Mouse (Mus musculus) forebrain, embryonic 15.5 days (tissue): ENCODE results near the gene Mucl3. TPM values are rescaled to one million over a fixed set of nuclear protein-coding genes. Genes with fewer than 3 reads are reported as not detected.

Source experiments
- ATAC-seq: fragments of 200-750 bp; cut with Nextera tagmentation; replicated peaks from 2 replicates; pipeline ENCODE4 v1.8.0; 2017; ENCODE audit warnings: mild to moderate bottlenecking, moderate TSS enrichment, moderate library complexity
- H3K27ac ChIP-seq: fragments of 300-500 bp; sonication (generic); replicated peaks from 2 replicates; pipeline ENCODE4 v1.5.1; 2015; ENCODE audit warnings: mild to moderate bottlenecking, inconsistent platforms
- H3K27me3 ChIP-seq: fragments of 300-500 bp; sonication (generic); 2 replicates; pipeline ENCODE4 v1.6.1; 2015; ENCODE audit warnings: inconsistent platforms
- H3K36me3 ChIP-seq: fragments of 300-500 bp; sonication (generic); 2 replicates; pipeline ENCODE4 v1.6.1; 2015; ENCODE audit warnings: mild to moderate bottlenecking, inconsistent platforms
- H3K4me1 ChIP-seq: fragments of 300-500 bp; sonication (generic); 2 replicates; pipeline ENCODE4 v1.6.1; 2015; ENCODE audit warnings: inconsistent platforms
- H3K4me2 ChIP-seq: fragments of 300-500 bp; sonication (generic); replicated peaks from 2 replicates; pipeline ENCODE4 v1.6.1; 2015; ENCODE audit warnings: mild to moderate bottlenecking, inconsistent platforms
- H3K4me3 ChIP-seq: fragments of 300-500 bp; sonication (generic); 2 replicates; pipeline ENCODE4 v1.5.1; 2015; ENCODE audit warnings: mild to moderate bottlenecking, inconsistent platforms
- H3K9ac ChIP-seq: fragments of 300-500 bp; sonication (generic); replicated peaks from 2 replicates; pipeline ENCODE4 v1.6.1; 2015; ENCODE audit warnings: mild to moderate bottlenecking, inconsistent platforms
- H3K9me3 ChIP-seq: fragments of 300-500 bp; sonication (generic); 2 replicates; pipeline ENCODE4 v1.6.1; 2016; ENCODE audit warnings: inconsistent platforms
- WGBS: fragments of 180-500 bp; shearing (Covaris S2); methylation state at CpG from one replicate; pipeline ENCODE4 v1.1.7; 2015; ENCODE audit warnings: mixed read lengths; 5-methylcytosine and 5-hydroxymethylcytosine counted together
- polyA plus RNA-seq: library from polyadenylated mRNA; unstranded; fragments of >200 nt; fragmentation: Nextera tagmentation; extraction: Ambion mirVana; gene quantifications from 2 replicates; pipeline ENCODE4 v1.2.1, GENCODE M21; 2015

Mucl3 gene
- polyA plus RNA-seq, 1 experiment from 2014 or later: not detected

DNA sequence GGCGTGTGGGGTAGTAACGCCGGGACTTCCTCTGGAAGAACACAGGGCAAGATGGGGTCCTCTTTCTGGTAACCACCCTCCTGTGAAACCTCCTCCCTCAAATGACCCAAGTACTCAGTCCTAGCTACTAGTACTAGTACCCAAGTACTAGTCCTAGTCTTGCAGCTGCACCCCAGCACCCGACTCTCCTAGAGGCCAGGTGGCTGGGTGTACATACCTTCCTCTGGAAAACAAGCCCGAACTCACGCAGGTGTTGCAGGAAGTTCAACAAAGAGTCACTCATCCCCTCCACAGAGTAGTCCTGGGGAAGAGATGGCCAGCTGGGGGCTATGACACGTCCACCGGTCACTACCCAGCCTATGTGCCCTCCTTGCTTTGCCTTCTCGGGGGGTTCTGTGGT lies 26.2 kb upstream of the Mucl3 start:
- H3K9me3 ChIP-seq: no peaks in the 10 kb centered on the region
- no peak overlapping the region for H3K4me2 ChIP-seq
- H3K27ac ChIP-seq: no peak overlapping the region
- 95% methylated on average over 9 of the region's 9 CpGs for WGBS
- no peak for ATAC-seq
- H3K4me1 ChIP-seq: peaks cover 25% of the 10 kb centered on the region
- H3K36me3 ChIP-seq: no peaks in the 10 kb centered on the region
- H3K4me3 ChIP-seq: no peak overlapping the region
- no peaks in the 10 kb centered on the region for H3K27me3 ChIP-seq
- H3K9ac ChIP-seq: no peak overlapping the region

- H3K9me3 ChIP-seq: no peaks in the 10 kb centered on the region
Measured at GRCm38 (mm10) chr17:35667334-35668065, 24.0 kb upstream of the Mucl3 start, which contains the start of gene Vars2. Gene Vars2 (minus strand): TSS chr17:35667592.

DNA sequence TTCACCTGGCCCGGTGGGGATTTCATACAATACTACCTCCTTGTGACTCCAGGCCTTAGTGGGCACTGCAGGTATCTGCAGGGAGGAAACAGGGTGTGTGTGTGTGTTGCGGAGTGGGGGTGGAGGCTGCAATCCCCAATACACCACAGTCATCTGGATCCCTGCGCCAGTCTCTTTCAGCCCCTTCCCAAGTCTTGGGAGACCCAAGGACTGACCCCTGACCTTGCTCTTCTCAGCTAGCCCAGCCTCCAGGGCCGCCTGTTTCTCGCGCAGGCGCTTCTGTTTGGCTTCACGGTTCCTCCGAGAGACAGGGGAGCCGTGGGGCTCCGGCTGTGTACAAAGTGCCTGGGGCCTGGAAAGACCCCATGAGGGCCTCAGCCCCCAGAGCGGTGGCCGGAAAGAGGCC lies 23.4 kb upstream of the Mucl3 start:
- ATAC-seq: peak; percentile 48
- Histone ChIP-seq H3K4me3 (peak overlapping the region; percentile 75), H3K4me1 (peaks cover 16% of the 10 kb centered on the region), H3K9ac (peak overlapping the region; percentile 85), H3K27me3 (no peaks in the 10 kb centered on the region), H3K36me3 (peaks cover 13% of the 10 kb centered on the region; the same call in 1 of the 2 replicates), H3K9me3 (no peaks in the 10 kb centered on the region), H3K27ac (peak overlapping the region; percentile 87), H3K4me2 (peak overlapping the region; percentile 92)
- WGBS: 4% methylated on average over 13 of the region's 13 CpGs

More at GRCm38 (mm10) chr17:35667334-35668065, 24.0 kb upstream of the Mucl3 start, which contains the start of gene Vars2:
- H3K4me2 ChIP-seq: peak within 1 kb of the TSS; percentile 92
- peak; percentile 91 for ATAC-seq
- WGBS: under 1% methylated on average over 61 of the region's 61 CpGs
- H3K27ac ChIP-seq: peak within 1 kb of the TSS; percentile 87
- H3K4me1 ChIP-seq: peaks cover 16% of the 10 kb centered on the region
- H3K36me3 ChIP-seq: peaks cover 13% of the 10 kb centered on the region; the same call in 1 of the 2 replicates
- H3K9ac ChIP-seq: peak within 1 kb of the TSS; percentile 85
- peak within 1 kb of the TSS; percentile 75 for H3K4me3 ChIP-seq
- H3K27me3 ChIP-seq: no peaks in the 10 kb centered on the region

DNA sequence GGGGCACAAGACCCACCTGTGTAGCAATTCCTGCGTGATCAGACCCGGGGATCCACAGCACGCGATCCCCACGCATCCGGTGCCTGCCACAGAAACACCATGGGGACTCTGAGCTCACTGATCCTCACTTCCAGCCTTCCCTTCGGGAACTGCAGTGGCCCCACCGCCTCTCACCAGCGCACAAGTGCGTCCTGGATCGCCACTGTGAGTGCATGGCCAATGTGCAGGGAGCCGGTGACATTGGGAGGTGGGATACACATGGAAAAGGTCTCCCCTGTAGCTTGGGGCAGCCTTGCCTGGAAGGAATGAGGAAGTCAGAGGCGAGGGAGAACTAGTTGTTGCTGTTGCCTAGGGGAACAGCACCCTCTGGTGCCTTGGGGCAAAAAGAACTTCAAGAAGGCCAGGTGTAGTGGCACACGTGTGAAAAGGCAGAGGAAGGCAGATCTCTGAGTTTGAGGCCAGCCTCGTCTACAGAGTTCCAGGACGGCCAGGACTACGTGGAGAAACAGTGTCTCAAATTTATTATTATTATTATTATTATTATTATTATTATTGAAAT lies 22.5 kb upstream of the Mucl3 start:
- Histone ChIP-seq H3K27me3 (no peaks in the 10 kb centered on the region), H3K4me2 (no peak overlapping the region), H3K27ac (no peak overlapping the region), H3K9me3 (no peaks in the 10 kb centered on the region), H3K9ac (no peak overlapping the region), H3K36me3 (peaks cover 13% of the 10 kb centered on the region; the same call in 1 of the 2 replicates), H3K4me3 (no peak overlapping the region), H3K4me1 (peaks cover 16% of the 10 kb centered on the region)
- ATAC-seq: no peak
- WGBS: 80% methylated on average over 17 of the region's 17 CpGs

- Histone ChIP-seq H3K4me1 (no peaks in the 10 kb centered on the region), H3K27me3 (no peaks in the 10 kb centered on the region), H3K4me2 (no peak overlapping the region), H3K4me3 (no peak overlapping the region), H3K36me3 (peaks cover 33% of the 10 kb centered on the region), H3K9ac (no peak overlapping the region), H3K27ac (no peak overlapping the region), H3K9me3 (no peaks in the 10 kb centered on the region)
- WGBS: 84% methylated on average over 2 of the region's 2 CpGs
- ATAC-seq: no peak
Measured at GRCm38 (mm10) chr17:35653086-35653485, 9.6 kb upstream of the Mucl3 start.

DNA sequence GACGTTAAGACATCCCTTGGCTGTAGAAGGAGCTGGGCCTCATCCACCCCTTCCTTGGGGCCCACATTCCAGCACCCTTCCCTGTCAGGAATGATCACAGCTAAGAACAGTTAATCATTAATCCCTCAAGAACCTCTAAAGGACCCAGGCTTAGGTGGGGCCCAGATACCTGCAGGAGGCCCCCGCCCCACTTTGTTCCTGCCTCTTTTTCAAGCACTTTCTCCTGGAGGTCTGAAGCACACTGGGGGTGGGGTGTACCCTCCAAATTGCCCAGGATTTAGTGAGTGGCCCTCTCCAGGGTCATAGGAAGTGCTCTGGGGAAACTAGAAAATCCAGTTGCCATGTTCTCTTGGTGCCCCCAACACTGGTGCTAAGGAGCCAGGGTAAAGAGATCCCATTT lies 5.9 kb upstream of the Mucl3 start:
- Histone ChIP-seq H3K9ac (no peak overlapping the region), H3K4me3 (no peak overlapping the region), H3K27ac (no peak overlapping the region), H3K9me3 (no peaks in the 10 kb centered on the region), H3K36me3 (no peaks in the 10 kb centered on the region), H3K4me1 (no peaks in the 10 kb centered on the region), H3K4me2 (no peak overlapping the region), H3K27me3 (no peaks in the 10 kb centered on the region; the same call in 1 of the 2 replicates)
- ATAC-seq: no peak
- 73% methylated on average over 2 of the region's 2 CpGs for WGBS

DNA sequence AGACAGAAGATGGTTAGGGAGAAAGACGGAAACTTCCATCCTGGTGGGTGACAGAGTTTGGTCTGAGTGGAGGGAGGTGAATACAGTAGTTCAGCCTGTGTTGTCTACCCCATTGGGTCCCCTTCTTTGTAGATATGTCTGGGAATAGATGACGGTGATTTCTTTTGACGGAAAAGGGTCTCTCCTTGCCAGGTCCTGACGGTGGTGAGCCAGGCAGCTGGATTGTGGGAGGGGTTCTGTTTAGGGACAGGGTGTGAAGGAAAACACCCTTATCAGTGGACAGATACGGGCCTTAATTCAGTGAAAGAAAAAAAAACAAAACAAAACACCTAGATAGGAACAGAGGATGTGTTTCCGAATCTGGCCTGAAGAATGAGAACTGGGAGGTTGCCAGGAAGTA lies 4.1 kb downstream of the Mucl3 start:
- H3K4me1 ChIP-seq: peaks cover 3% of the 10 kb centered on the region
- H3K36me3 ChIP-seq: no peaks in the 10 kb centered on the region
- no peak overlapping the region for H3K4me3 ChIP-seq
- no peaks in the 10 kb centered on the region for H3K9me3 ChIP-seq
- H3K4me2 ChIP-seq: no peak overlapping the region
- peaks cover 4% of the 10 kb centered on the region; the same call in 1 of the 2 replicates for H3K27me3 ChIP-seq
- ATAC-seq: no peak
- WGBS: 89% methylated on average over 6 of the region's 6 CpGs
- H3K9ac ChIP-seq: no peak overlapping the region
- no peak overlapping the region for H3K27ac ChIP-seq

DNA sequence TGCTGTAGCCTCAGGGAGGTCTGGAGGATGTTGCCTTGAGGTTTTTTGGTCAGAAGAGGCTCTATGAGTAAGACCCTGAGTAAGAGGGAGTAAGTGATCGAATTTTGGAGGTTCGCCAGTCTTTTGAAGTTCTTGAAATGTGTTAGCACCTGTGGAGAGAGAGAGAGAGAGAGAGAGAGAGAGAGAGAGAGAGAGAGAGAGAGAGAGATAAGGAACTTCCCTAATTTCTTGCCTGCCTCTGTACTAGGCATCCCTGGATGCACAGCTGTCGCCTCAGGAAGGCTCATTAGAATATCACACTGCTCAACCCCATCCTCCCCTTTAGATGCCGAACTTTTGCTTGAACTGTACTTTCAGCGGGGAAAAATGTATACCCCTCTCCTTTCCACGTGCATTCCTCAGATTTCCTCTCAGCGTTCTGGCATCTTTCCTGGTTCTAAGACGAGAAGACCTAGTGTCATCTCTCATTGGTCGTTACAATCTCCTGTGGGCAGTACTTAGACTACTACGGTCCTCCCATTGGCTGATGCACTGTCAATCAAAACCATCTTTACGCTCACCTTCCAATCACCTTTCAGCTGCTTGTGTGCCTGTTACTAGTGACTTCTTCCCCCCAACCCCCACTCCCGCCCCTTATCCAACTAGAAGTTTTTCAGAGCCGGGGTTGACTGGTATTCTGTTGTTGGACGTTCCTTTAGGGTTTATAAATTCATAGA lies 4.9 kb downstream of the Mucl3 start:
- Histone ChIP-seq H3K27ac (no peak overlapping the region), H3K27me3 (peaks cover 4% of the 10 kb centered on the region; the same call in 1 of the 2 replicates), H3K4me3 (no peak overlapping the region), H3K4me2 (0 out of 2 replicates have a peak overlapping the region, but pooled peaks have one; percentile 16), H3K36me3 (no peaks in the 10 kb centered on the region), H3K9ac (no peak overlapping the region), H3K9me3 (no peaks in the 10 kb centered on the region), H3K4me1 (peaks cover 3% of the 10 kb centered on the region)
- ATAC-seq: peak; percentile 68; the same call in 1 of the 2 replicates
- 33% methylated on average over 14 of the region's 14 CpGs for WGBS

DNA sequence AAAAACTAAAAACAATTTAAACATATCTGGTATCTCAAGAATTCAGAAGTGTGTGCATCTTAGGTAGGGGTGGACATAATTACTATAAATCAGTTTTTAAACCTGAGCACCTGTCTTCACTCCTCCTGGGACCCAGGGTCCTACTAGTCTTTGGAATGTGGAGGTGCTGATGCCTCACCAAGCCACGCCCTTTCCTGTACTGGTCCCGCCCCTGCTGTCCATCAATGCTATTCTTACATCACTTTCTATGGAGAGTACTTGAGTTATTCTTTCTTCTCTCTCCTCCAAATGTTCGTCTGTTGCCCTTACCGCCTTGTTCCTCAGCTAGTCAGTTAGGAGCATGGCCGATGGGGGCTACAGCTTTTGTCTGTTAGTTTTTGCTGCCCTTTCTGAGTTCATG lies 7.1 kb downstream of the Mucl3 start:
- H3K4me1 ChIP-seq: peaks cover 3% of the 10 kb centered on the region
- H3K27ac ChIP-seq: no peak overlapping the region
- no peak overlapping the region for H3K9ac ChIP-seq
- peaks cover 4% of the 10 kb centered on the region; the same call in 1 of the 2 replicates for H3K27me3 ChIP-seq
- WGBS: 38% methylated on average over 5 of the region's 5 CpGs
- H3K9me3 ChIP-seq: no peaks in the 10 kb centered on the region
- ATAC-seq: no peak
- H3K4me2 ChIP-seq: no peak overlapping the region
- H3K36me3 ChIP-seq: no peaks in the 10 kb centered on the region
- no peak overlapping the region for H3K4me3 ChIP-seq

DNA sequence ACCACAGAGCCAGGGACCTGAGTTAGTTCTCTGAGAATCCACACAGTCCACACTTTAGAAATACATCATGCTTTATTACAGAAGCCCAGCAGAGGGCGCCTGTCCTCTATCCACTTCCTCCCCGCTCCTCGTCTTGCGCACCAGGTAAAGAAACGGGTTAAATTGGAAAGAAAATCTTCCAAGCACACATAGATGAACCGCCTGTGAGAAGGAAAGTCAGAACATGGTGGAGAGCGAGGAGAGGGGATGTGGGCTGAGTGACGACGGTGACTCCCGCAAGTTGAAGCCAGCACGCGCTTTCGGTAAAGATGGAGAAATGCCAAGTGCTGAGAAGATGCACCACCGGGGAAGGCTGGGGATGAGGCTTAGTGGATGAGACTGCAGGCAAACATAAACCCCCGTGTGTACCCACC lies 7.8 kb downstream of the Mucl3 start:
- peak overlapping the region; percentile 34; the same call in 1 of the 2 replicates for H3K9ac ChIP-seq
- no peaks in the 10 kb centered on the region for H3K36me3 ChIP-seq
- peaks cover 3% of the 10 kb centered on the region for H3K4me1 ChIP-seq
- H3K9me3 ChIP-seq: no peaks in the 10 kb centered on the region
- H3K4me3 ChIP-seq: peak overlapping the region; percentile 45
- WGBS: 0% methylated on average over 15 of the region's 15 CpGs
- no peak overlapping the region for H3K27ac ChIP-seq
- peak overlapping the region; percentile 74 for H3K4me2 ChIP-seq
- peak; percentile 78 for ATAC-seq
- peaks cover 4% of the 10 kb centered on the region; the same call in 1 of the 2 replicates for H3K27me3 ChIP-seq

DNA sequence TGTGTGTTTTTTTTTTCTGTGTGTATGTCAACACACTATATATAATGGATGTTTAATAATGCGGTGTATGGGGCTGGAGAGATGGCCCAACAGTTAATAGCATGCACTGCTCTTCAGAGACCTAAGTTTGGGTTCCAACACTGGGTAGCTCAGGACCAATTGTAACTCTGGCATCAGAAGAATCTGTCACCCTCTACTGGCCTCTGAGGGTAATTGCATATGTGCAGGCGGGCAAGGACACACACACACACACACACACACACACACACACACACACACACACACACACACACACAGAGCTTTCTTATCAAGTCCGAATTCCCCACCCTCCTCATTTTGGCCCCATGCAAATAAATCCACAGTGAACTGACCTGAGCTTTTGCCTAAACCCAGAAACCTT lies 8.3 kb downstream of the Mucl3 start:
- Histone ChIP-seq H3K27ac (no peak overlapping the region), H3K4me3 (no peak overlapping the region; the same call in 1 of the 2 replicates), H3K4me2 (no peak overlapping the region), H3K4me1 (peaks cover 3% of the 10 kb centered on the region), H3K9me3 (no peaks in the 10 kb centered on the region), H3K9ac (no peak overlapping the region), H3K36me3 (no peaks in the 10 kb centered on the region), H3K27me3 (peaks cover 4% of the 10 kb centered on the region; the same call in 1 of the 2 replicates)
- 76% methylated on average over 3 of the region's 3 CpGs for whole genome bisulfite sequencing
- ATAC-seq: no peak

GRCm38 (mm10) chr17:35633992-35634391 lies 9.5 kb downstream of the Mucl3 start:
- Histone ChIP-seq H3K4me2 (no peak overlapping the region), H3K9ac (no peak overlapping the region), H3K27ac (no peak overlapping the region), H3K4me1 (peaks cover 3% of the 10 kb centered on the region), H3K27me3 (peaks cover 4% of the 10 kb centered on the region; the same call in 1 of the 2 replicates), H3K36me3 (no peaks in the 10 kb centered on the region), H3K4me3 (no peak overlapping the region), H3K9me3 (no peaks in the 10 kb centered on the region)
- no peak; the same call in 1 of the 2 replicates for ATAC-seq
- WGBS: 4% methylated on average over 1 of the region's 1 CpGs
